Mouse (Mus musculus): Measurements from ENCODE around the gene Defb39. TPM values are rescaled to one million over a fixed set of nuclear protein-coding genes. Genes with fewer than 3 reads are reported as not detected.

The Defb39 gene
- polyA plus RNA-seq (2021; fragmentation: Nextera tagmentation): not detected in 2 replicates
- long read RNA-seq, experiment 1: 0 reads
- long read RNA-seq, experiment 2: 0 reads

DNA sequence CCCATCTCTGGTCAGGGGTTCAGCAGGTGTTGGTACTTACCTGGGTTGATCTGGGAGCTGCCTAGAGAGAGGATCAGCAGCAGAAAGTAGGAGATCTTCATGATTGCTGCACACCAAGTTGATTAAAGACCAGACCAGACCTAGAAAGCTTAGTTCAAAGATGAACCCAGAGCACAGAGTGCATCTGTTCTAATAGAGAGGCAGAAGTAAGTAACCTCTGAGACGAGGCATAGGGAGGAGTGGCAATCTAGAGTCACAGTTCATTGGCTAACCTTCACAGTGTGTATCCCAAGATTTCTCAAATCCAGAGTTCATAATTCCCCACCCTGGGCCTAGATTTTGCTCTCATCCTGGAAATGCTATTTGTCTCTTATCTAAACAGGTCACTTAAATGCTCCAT is at the start of gene Defb39:
Gene Defb39 (minus strand): TSS at position 101 of the 400 bp plus-strand sequence.

DNA sequence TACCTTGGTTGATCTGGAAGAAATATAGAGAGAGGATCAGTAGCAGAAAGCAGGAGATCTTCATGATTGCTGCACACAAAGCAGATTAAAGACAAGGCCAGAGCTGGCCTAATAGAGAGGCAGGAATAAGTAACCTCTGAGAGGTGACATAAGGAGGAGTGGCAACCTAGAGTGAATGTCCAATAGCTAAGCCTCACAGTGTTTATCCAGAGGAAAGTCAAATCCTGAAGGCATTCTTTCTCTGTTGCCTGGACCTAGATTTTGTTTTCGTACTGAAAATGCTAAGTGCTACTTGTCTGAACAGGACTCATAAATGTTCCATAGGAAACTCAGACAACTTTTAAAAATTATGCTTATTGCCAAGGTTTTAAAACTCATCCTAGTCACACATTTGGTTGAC is 38.1 kb downstream of the Defb39 start, which contains the start of gene Defb38:
Gene Defb38 (minus strand): TSS at position 101 of the 400 bp plus-strand sequence.

Other genes with a start within 250 kb of the Defb39 start
- gene Defb40, start 86.6 kb downstream of the Defb39 start, polyA plus RNA-seq (2021; fragmentation: Nextera tagmentation): not detected in 2 replicates
- not detected in 2 replicates for gene Defb37, start 73.8 kb downstream of the Defb39 start, polyA plus RNA-seq (2021; fragmentation: Nextera tagmentation)
- not detected in 2 replicates for gene Defb38, start 38.2 kb downstream of the Defb39 start, polyA plus RNA-seq (2021; fragmentation: Nextera tagmentation)
- not detected in 2 replicates for gene Defb12, start 50.0 kb upstream of the Defb39 start, polyA plus RNA-seq (2021; fragmentation: Nextera tagmentation)
- gene Defb34, start 58.9 kb upstream of the Defb39 start, polyA plus RNA-seq (2021; fragmentation: Nextera tagmentation): not detected in 2 replicates
- gene Gm45826, start 76.0 kb upstream of the Defb39 start, polyA plus RNA-seq (2021; fragmentation: Nextera tagmentation): not detected in 2 replicates
- not detected in 2 replicates for gene Defb14, start 129.5 kb upstream of the Defb39 start, polyA plus RNA-seq (2021; fragmentation: Nextera tagmentation)
- gene Defb4, start 133.9 kb upstream of the Defb39 start, polyA plus RNA-seq (2021; fragmentation: Nextera tagmentation): not detected in 2 replicates
- not detected in 2 replicates for gene Defb6, start 160.7 kb upstream of the Defb39 start, polyA plus RNA-seq (2021; fragmentation: Nextera tagmentation)
- gene Defb46, start 175.1 kb upstream of the Defb39 start, polyA plus RNA-seq (2021; fragmentation: Nextera tagmentation): not detected in 2 replicates
- gene Defb5, start 182.8 kb upstream of the Defb39 start, polyA plus RNA-seq (2021; fragmentation: Nextera tagmentation): not detected in 2 replicates
- not detected in 2 replicates for gene Defb3, start 228.6 kb upstream of the Defb39 start, polyA plus RNA-seq (2021; fragmentation: Nextera tagmentation)

Data from left cerebral cortex, adult 6 months (tissue).